Mouse (Mus musculus) cerebellum, adult 18-20 months (tissue): ENCODE results near the gene Mrvi1.

Experiments used
- DNase-seq, 2 experiments: peaks; one replicate each; pipeline ENCODE4 v3.0.0; 2021

Mrvi1 gene

GRCm38 (mm10) chr7:110823076-110823475, 159.2 kb downstream of the Mrvi1 start:
- no peak for DNase-seq

GRCm38 (mm10) chr7:110822055-110822454, 160.2 kb downstream of the Mrvi1 start:
- DNase-seq: no peak

- DNase-seq: peak; percentile 65 to 66
Observed at GRCm38 (mm10) chr7:110821653-110822052, 160.6 kb downstream of the Mrvi1 start.

- no peak for DNase-seq
Observed at GRCm38 (mm10) chr7:110821068-110821467, 161.2 kb downstream of the Mrvi1 start.

- DNase-seq: no peak
Observed at GRCm38 (mm10) chr7:110818787-110819350, 163.4 kb downstream of the Mrvi1 start.
